Mouse (Mus musculus): ENCODE measurements around the gene Ttc39b.

Gene Ttc39b

DNA sequence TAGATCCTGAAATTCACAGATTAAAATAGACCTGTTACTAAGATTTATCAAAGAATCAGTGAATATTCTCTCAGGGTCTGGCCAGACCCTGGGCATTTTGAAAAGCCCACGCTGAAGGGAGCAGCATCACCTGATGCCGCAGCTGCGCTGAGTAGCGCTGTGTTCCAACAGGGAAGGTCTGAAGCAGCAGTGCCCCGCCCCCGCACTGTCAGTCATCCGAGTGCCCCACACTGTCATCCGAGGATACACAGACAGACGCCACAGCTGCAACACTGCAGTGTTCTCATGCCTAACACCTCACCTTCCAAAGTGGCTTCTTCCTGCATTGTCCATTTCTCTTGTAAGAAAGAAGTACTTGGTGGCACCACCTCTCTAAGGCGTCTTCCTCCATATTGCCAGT, 96.0 kb downstream of the Ttc39b start:
- no peak for DNase-seq

- DNase-seq = no peak
Observed at GRCm38 (mm10) chr4:83225633-83226360, 98.3 kb downstream of the Ttc39b start.

DNA sequence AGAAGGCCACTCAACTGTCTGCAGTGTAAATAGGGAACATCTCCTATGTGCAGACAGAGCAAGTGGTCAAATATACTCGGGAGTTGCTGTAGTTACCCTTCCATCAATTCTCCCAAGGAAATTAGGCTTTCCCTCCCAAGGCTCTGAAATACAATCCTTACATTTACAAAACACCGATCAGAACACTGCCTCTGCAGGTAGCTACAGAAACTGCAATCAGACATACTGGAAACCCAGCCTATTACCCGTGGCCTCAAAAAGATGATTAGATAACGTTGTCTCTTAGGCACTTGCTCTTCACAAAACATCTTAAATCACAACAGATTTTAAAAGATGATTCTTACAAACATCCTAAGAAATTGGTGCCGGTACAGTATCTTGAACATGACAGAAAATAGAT, 99.8 kb downstream of the Ttc39b start:
- peak; percentile 26 for DNase-seq

DNA sequence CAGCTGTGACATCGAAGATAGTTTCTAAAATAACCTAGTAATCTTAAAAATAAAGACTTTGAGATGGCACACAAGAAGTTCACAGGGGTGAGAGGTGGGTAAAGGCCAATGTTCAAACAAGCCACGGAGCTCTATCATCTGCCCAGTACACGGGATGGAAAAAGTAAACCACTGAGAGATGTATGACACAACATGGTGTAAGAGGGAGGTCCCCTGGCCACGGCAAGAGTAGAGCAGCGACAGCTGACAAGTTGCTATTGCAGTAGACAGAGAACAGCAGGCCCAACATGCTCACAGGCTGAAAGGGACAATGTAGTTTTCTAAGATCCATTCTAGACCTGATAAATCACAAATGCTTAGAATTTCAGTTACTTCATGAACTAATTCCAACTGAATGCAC, 100.9 kb downstream of the Ttc39b start:
- peak; percentile 21 for DNase-seq

- DNase-seq = no peak
Observed at GRCm38 (mm10) chr4:83220761-83221557, 103.1 kb downstream of the Ttc39b start.

DNA sequence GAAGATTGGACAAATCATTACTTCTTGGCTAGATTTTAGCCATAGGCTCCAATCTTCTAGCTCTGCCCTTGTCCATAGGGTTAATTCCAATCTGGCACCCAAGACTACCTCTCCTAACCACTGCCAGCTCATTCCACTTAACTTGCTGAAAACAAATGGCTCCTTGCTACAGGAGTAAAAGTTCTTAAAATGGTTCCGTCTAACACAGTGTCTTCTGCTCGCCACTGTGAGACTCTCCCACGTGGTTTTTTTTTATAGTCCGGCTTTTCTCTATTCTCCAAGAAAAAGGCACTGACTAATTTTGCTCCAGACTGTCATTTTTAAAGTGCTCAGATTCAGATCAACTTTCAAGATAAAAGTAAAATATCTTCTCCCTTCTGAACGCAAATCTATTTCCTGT, 104.8 kb downstream of the Ttc39b start:
- no peak for DNase-seq

DNA sequence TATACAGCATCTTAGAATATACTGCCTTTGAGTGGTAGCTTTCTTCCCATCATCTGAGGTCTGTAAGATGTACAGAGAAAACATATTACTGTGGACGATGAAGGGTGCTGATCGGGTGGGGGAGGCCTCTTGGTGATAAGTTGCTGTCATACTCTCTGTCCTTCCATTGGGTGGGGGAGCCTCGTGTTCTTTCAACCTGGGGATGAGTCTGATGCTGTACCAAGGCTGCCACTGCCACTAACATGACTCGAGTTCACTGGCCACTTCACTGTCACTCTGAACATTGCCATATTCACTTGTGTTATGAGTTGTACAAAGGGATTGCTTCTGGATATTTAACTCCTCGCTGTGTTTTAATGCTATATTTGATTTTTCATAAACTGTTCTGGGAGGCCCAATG, 106.9 kb downstream of the Ttc39b start:
- no peak for DNase-seq

DNA sequence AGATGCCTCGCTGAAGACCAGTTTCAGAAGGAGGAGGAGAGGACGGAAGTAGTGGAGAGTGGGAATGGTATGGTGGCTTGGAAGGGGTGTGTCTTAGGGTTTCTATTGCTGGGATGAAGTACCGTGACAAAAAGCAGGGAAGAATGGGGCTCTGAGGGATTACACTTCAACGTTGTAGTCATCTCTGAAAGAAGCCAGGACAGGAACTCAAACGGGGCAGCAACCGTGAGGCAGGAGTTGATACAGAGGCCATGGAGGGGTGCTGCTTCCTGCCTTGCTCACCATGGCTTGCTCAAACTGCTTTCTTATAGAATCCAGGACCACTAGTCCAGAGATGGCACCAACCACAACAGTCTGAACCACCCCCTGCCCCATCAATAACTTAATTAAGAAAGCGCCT, 107.7 kb downstream of the Ttc39b start:
- no peak for DNase-seq

- no peak for DNase-seq
Observed at GRCm38 (mm10) chr4:83215776-83216175, 108.3 kb downstream of the Ttc39b start.

GRCm38 (mm10) chr4:83214822-83215558, 109.1 kb downstream of the Ttc39b start:
- peak; percentile 52 for DNase-seq

- no peak for DNase-seq
Observed at GRCm38 (mm10) chr4:83213752-83214151, 110.3 kb downstream of the Ttc39b start.

DNA sequence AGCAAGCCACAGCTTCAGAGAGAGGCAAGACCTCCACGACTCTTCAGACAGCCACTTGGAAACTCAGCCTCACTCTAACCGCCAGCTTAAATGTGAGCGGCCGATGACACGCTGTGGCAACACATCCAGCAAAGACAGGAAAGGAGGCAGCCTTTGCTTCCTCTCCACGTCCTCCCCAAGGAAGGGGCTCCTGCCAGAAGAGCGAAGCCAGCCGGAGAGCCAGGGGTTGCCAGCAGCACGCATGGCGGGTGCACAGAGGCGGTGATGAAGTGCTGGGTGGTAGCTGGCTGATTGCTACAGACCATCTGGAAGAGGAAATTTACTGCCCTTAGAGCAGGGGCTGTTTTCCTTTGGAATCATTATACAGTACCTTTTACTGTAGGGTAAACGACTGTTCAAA, 112.3 kb downstream of the Ttc39b start:
- DNase-seq = peak; percentile 50

DNA sequence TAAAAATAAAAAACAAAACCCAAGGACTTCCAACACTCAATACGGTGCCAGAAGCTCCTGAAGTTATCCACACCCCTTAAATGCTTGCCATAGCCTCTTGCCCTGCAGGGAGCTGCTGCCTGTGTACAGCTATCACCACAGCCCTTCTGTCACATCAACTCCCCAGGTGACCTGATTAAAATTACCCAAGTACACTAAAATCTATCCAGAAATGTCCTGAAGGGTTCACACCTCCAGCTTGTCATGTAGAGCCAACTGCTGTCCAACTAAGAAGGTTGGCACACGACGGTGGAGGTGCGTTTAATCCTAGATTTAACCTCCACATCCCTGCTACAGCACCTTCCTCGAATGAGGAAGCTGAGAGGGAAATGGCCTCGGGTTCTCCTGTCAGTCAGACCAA, 113.6 kb downstream of the Ttc39b start:
- no peak for DNase-seq

GRCm38 (mm10) chr4:83206803-83207586, 117.1 kb downstream of the Ttc39b start:
- DNase-seq = no peak

DNA sequence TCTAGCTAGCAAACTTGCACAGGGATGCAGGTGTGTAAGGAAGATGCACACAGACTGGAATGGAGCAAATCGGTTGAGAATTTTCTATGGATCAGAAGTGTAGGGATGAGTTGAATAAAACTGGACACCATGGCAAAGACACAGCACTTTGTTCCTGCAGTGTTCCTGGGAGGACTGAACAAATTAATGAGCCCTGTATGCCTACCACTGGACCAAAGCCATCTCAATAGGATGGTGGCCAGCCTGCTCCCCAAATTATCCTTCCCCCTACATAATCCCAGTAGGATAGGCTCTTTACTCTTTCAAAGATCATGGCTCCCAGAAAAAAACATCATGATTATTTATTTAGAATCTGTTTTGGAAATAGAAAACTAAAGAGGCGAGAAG, 117.6 kb downstream of the Ttc39b start:
- no peak for DNase-seq

GRCm38 (mm10) chr4:83199391-83199790, 124.7 kb downstream of the Ttc39b start:
- DNase-seq = no peak

- DNase-seq = no peak
Observed at GRCm38 (mm10) chr4:83198123-83198522, 125.9 kb downstream of the Ttc39b start.

DNA sequence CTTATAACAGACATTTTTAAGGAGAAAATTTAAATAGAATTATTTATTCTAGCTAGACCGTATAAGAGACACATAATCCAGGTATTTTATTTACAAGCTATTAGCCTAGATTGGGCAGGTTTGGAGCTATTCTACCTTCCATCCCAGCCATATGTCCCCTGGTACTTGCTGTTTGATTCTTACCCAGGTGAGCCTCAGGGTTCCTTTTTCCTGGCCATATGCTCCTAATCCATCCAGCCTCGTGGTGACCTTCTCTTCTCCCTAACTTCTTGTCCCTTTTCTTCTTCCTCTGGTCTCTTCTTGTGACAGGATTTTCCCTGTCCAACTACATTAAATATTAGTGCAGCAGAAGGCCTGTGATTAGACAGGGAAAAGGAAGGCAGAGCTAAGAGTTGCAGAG, 134.3 kb downstream of the Ttc39b start:
- no peak for DNase-seq

DNA sequence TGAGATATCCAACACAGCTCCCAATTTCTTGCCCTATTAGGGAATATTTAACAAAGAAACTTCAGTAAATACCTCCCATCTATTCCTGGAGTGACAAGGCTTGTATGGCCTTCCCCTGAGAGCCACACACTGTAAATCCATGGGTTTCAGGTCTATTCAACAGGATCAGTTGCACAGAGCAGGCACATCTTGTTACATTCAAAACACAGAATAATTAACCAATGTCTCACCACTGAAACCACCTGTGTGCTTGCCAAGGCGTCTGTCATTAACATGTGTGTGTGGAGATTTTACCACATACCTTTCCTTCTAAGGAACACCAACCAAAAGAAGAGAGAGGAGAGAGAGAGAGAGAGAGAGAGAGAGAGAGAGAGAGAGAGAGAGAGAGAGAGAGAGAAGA, 136.7 kb downstream of the Ttc39b start:
- no peak for DNase-seq

GRCm38 (mm10) chr4:83186448-83186847, 137.6 kb downstream of the Ttc39b start:
- DNase-seq = no peak

GRCm38 (mm10) chr4:83183288-83183930, 140.6 kb downstream of the Ttc39b start:
- DNase-seq = peak; percentile 49

Measured in lung, postnatal 36 days (tissue).